Mouse (Mus musculus): Measurements from ENCODE around the gene Zfp300.

DNA sequence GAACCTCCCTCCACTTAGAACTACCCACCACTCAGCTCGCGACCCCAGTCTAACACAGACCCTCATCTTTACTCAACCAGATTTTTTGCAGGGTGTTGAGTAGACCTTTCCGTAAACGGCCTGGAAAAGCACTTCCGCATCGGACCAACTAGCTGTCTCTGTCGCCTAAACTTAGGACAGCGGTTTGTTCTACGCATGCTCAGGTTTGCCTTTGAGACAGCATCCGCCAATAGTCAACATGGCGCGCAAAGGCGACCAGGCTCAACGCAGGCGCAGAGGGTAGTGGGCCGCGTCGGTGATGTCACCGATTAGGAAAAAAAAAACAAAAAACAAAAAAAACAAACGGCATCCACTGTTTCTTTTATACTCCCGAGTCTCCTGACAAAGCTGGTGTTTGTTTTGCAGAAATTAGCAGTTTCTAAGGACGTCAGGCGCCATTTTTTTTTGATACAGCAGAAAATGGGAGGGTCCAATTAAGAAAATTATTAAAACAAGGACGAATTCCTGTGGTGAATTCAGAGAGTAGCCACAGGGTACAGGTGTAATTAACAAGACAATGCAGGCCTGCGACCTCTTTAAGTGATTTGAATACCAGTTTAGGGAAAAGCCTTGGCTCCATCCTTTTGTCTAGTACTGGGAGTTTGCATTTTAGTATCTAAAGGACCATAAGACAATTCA, 27.3 kb downstream of the Zfp300 start, which contains the start of gene Zfp182:
- TF ChIP-seq CTCF (IDR thresholded peaks at IDR 0.05; ENCODE audit: low read depth) (no peak), EP300 (IDR thresholded peaks at IDR 0.05; ENCODE audit: low read depth) (no peak)

Data from heart, postnatal 0 days (tissue).